Mouse (Mus musculus) midbrain, embryonic 16.5 days (tissue): ENCODE results near the gene Actl7a. TPM values are rescaled to one million over a fixed set of nuclear protein-coding genes. Genes with fewer than 3 reads are reported as not detected.

Experiments used
- ATAC-seq: fragments of 200-750 bp; cut with Nextera tagmentation; 2 replicates; pipeline ENCODE4 v1.8.0; 2017; ENCODE audit warnings: moderate TSS enrichment
- H3K27ac ChIP-seq: fragments of 300-500 bp; sonication (generic); 2 replicates; pipeline ENCODE4 v1.5.1; 2014; ENCODE audit warnings: mild to moderate bottlenecking, low read length, mixed read lengths
- H3K27me3 ChIP-seq: fragments of 300-500 bp; sonication (generic); 2 replicates; pipeline ENCODE4 v1.6.1; 2014; ENCODE audit warnings: low read depth, low read length, mixed read lengths; ENCODE audit not compliant: control insufficient read depth, insufficient read depth
- H3K36me3 ChIP-seq: fragments of 300-500 bp; sonication (generic); 2 replicates; pipeline ENCODE4 v1.6.1; 2014; ENCODE audit warnings: mild to moderate bottlenecking, low read length, moderate library complexity, mixed read lengths; ENCODE audit not compliant: control insufficient read depth, insufficient read depth
- H3K4me1 ChIP-seq: fragments of 300-500 bp; sonication (generic); 2 replicates; pipeline ENCODE4 v1.6.1; 2014; ENCODE audit warnings: mild to moderate bottlenecking, low read length, mixed read lengths; ENCODE audit not compliant: control insufficient read depth, insufficient read depth
- H3K4me2 ChIP-seq: fragments of 300-500 bp; sonication (generic); 2 replicates; pipeline ENCODE4 v1.6.1; 2014; ENCODE audit warnings: mild to moderate bottlenecking, low read length, mixed read lengths
- H3K4me3 ChIP-seq: fragments of 300-500 bp; sonication (generic); 2 replicates; pipeline ENCODE4 v1.5.1; 2014; ENCODE audit warnings: low read depth, mild to moderate bottlenecking, low read length, moderate library complexity, mixed read lengths
- H3K9ac ChIP-seq: fragments of 300-500 bp; sonication (generic); 2 replicates; pipeline ENCODE4 v1.6.1; 2014; ENCODE audit warnings: low read depth, low read length, mixed read lengths
- H3K9me3 ChIP-seq: fragments of 300-500 bp; sonication (generic); replicated peaks from 2 replicates; pipeline ENCODE4 v1.6.1; 2014; ENCODE audit warnings: mild to moderate bottlenecking, low read length, mixed read lengths; ENCODE audit not compliant: control insufficient read depth, poor library complexity, severe bottlenecking
- WGBS: fragments of 180-500 bp; shearing (Covaris S2); extraction: QIAGEN DNeasy Blood & Tissue Kit; methylation state at CpG from one replicate; pipeline ENCODE4 v1.1.7; 2014; 5-methylcytosine and 5-hydroxymethylcytosine counted together
- polyA plus RNA-seq: library from polyadenylated mRNA; unstranded; fragments of >200 nt; fragmentation: Nextera tagmentation; extraction: Ambion mirVana; gene quantifications from 2 replicates; pipeline ENCODE4 v1.2.1, GENCODE M21; 2015

The Actl7a gene
- polyA plus RNA-seq, 1 experiment from 2014 or later = not detected

DNA sequence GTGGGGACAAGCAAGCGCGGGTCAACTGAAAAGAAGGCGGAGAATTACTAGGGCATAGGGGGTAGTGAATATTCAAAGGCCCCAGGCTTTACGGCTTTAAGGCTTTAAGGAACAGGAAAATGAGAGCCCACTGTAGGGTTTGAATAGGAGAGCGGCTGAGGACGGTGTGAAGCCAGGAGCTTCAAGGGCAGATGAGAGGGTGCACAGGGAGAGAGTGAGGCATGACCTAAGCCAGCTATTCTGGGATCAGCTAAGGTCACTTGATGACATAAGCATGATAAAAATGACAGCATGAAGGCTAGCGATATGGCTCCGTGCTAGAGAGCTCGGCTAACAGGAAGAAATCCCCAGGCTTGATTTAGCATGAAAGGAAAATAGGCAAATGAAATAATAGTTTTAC lies 23.8 kb upstream of the Actl7a start:
- ATAC-seq = peak; percentile 54; the same call in 1 of the 2 replicates
- H3K4me2 ChIP-seq = no peak overlapping the region
- no peak overlapping the region for H3K9ac ChIP-seq
- no peaks in the 10 kb centered on the region for H3K27me3 ChIP-seq
- 0 out of 2 replicates have a peak, but pooled peaks cover 2% of the 10 kb centered on the region for H3K4me1 ChIP-seq
- 58% methylated on average over 9 of the region's 9 CpGs for WGBS
- H3K27ac ChIP-seq = no peak overlapping the region
- no peaks in the 10 kb centered on the region for H3K36me3 ChIP-seq
- no peak overlapping the region for H3K4me3 ChIP-seq
- no peaks in the 10 kb centered on the region for H3K9me3 ChIP-seq

DNA sequence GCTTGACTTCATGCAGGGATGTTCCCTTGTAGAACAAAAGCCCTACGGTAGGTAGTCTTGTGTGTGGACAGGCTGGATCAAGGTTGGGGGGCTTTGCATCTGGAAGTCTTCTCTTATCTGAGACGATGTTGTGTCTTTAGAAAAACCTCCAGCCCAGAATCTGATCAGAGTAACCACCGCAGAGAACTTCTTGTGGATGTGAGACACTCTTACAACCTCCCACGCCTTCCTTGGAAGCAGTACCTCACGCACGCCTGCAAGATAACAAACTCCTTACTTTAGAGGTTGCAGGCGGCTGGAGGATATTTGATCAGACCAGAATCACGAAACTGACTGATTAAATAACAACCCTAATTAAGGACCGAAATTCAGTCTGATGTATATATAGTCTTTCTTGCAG lies 22.8 kb upstream of the Actl7a start:
- WGBS = 86% methylated on average over 9 of the region's 9 CpGs
- no peak overlapping the region for H3K9ac ChIP-seq
- no peak overlapping the region for H3K4me3 ChIP-seq
- H3K9me3 ChIP-seq = no peaks in the 10 kb centered on the region
- no peak overlapping the region for H3K27ac ChIP-seq
- no peaks in the 10 kb centered on the region for H3K27me3 ChIP-seq
- 0 out of 2 replicates have a peak, but pooled peaks cover 2% of the 10 kb centered on the region for H3K4me1 ChIP-seq
- ATAC-seq = no peak
- no peak overlapping the region for H3K4me2 ChIP-seq
- H3K36me3 ChIP-seq = no peaks in the 10 kb centered on the region

DNA sequence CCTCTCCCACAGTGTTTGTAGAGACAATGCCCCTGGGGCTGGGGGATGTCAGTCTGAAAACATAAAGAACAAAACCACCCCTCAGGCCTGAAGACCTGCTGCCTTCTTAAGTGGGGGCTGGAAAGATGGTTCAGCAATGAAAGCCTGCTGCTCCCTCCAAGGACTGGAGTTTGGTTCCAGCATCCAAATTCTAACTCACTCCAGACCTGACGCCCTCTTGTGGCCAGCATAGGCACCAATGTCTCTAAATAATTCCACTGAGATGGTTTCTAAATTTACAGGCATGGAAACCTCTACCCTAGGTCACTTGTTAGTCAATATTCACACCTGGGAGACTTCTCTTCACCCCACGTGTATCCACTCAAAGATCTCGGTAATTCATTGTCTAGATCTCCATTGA lies 21.7 kb upstream of the Actl7a start:
- Histone ChIP-seq H3K27ac (no peak overlapping the region), H3K36me3 (no peaks in the 10 kb centered on the region), H3K27me3 (no peaks in the 10 kb centered on the region), H3K4me3 (no peak overlapping the region), H3K4me1 (0 out of 2 replicates have a peak, but pooled peaks cover 2% of the 10 kb centered on the region), H3K4me2 (no peak overlapping the region), H3K9me3 (no peaks in the 10 kb centered on the region), H3K9ac (no peak overlapping the region)
- 30% methylated on average over 3 of the region's 3 CpGs for WGBS
- no peak for ATAC-seq

DNA sequence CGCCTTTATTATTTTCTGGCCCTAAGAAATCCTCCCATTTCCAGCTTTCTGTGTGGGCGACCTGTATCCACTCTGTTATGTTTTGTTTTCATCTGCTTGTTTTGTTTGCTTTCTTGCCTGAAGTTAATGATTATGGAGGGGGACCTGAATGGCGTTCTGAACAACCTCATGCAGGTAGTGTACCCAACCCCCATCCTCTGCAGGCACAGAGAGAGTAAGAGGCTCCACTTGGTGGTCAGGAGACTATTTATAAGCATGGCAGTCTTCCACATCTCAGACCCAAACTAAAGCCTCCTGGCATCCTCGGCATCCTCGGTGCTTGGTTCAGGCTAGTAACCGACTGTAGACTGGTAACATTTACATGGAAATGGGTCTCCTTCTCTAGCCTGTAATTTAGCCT lies 20.9 kb upstream of the Actl7a start:
- H3K9ac ChIP-seq = no peak overlapping the region
- no peaks in the 10 kb centered on the region for H3K36me3 ChIP-seq
- H3K4me3 ChIP-seq = no peak overlapping the region
- H3K27ac ChIP-seq = no peak overlapping the region
- H3K4me2 ChIP-seq = no peak overlapping the region
- WGBS = 69% methylated on average over 6 of the region's 6 CpGs
- 0 out of 2 replicates have a peak, but pooled peaks cover 2% of the 10 kb centered on the region for H3K4me1 ChIP-seq
- 0 out of 2 replicates have a peak, but pooled peaks cover under 1% of the 10 kb centered on the region for H3K9me3 ChIP-seq
- no peak for ATAC-seq
- H3K27me3 ChIP-seq = no peaks in the 10 kb centered on the region

DNA sequence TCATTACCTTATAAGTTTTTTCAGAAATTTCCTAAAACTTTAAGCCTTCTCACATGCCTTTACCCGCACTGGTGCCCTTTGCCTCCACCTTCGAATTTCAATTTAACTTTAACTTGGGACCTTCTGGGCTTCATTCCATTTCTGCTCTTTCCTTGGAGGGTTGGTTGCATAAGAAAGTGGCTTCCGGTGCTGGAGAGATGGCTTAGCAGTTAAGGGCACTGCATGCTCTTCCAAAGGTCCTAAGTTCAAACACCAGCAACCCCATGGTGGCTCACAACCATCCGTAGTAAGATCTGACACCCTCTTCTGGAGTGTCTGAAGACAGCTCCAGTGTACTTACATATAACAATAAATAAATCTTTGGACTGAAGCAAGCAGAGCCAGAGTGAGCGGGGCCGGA lies 20.0 kb upstream of the Actl7a start:
- ATAC-seq = no peak
- 97% methylated on average over 6 of the region's 6 CpGs for WGBS
- H3K9ac ChIP-seq = no peak overlapping the region
- H3K36me3 ChIP-seq = no peaks in the 10 kb centered on the region
- H3K9me3 ChIP-seq = 0 out of 2 replicates have a peak, but pooled peaks cover 5% of the 10 kb centered on the region
- H3K4me2 ChIP-seq = no peak overlapping the region
- no peaks in the 10 kb centered on the region for H3K27me3 ChIP-seq
- H3K27ac ChIP-seq = no peak overlapping the region
- no peak overlapping the region for H3K4me3 ChIP-seq
- 0 out of 2 replicates have a peak, but pooled peaks cover 2% of the 10 kb centered on the region for H3K4me1 ChIP-seq

DNA sequence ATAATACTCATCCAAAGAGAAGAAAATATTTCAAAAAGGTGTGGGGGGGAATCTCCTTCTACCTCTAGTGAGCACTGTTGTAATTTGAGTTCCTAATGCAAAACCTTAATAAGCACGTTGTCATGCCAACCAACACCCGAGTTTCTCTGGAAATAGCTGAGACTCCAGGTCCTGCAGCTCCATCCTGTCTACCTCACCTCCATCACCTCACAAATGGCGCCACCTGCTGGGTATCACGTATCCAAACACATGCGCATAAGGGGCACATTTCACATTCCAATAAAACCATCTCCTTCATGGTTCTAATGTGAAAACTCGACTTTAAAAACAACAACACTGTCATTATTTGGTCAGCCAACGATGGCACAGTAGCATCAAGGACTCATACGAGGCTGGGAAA lies 17.4 kb upstream of the Actl7a start:
- ATAC-seq = no peak
- Histone ChIP-seq H3K4me2 (no peak overlapping the region), H3K36me3 (no peaks in the 10 kb centered on the region), H3K27me3 (no peaks in the 10 kb centered on the region), H3K4me1 (no peaks in the 10 kb centered on the region), H3K4me3 (no peak overlapping the region), H3K27ac (no peak overlapping the region), H3K9ac (no peak overlapping the region), H3K9me3 (0 out of 2 replicates have a peak, but pooled peaks cover 5% of the 10 kb centered on the region)
- WGBS = 55% methylated on average over 8 of the region's 8 CpGs

DNA sequence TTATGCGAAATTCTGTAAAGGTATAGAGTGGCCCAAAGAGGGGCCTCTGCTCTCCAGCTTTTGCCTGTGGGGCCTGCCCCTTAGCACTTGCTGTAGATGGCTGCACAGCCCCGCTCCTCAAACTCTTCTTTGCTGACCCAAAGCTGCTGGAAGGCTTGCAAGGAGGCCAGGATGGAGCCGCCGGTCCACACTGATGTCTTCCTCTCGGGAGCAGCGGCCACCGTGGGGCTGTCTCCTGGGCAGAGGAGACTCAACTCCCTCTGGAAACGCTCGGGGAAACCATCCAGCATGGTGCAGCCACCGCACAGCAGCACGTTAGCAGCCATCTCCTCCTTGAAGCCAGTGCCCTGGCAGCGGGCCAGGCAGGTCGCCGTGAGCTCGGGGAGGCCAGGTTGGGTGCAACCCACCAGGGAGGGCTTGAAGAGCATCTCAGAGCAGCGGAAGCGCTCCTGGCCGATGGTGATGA lies 3.2 kb upstream of the Actl7a start, which contains the start of gene Gm26657:
Gene Gm26657 (plus strand): TSS at position 51 of the 466 bp plus-strand sequence.
- H3K36me3 ChIP-seq = peaks cover 6% of the 10 kb centered on the region; the same call in 1 of the 2 replicates
- H3K4me2 ChIP-seq = no peak within 1 kb of the TSS
- H3K27me3 ChIP-seq = no peaks in the 10 kb centered on the region
- no peak within 1 kb of the TSS for H3K9ac ChIP-seq
- H3K4me1 ChIP-seq = no peaks in the 10 kb centered on the region
- no peak within 1 kb of the TSS for H3K27ac ChIP-seq
- WGBS = 91% methylated on average over 18 of the region's 18 CpGs
- ATAC-seq = no peak
- no peaks in the 10 kb centered on the region for H3K9me3 ChIP-seq
- no peak within 1 kb of the TSS for H3K4me3 ChIP-seq

DNA sequence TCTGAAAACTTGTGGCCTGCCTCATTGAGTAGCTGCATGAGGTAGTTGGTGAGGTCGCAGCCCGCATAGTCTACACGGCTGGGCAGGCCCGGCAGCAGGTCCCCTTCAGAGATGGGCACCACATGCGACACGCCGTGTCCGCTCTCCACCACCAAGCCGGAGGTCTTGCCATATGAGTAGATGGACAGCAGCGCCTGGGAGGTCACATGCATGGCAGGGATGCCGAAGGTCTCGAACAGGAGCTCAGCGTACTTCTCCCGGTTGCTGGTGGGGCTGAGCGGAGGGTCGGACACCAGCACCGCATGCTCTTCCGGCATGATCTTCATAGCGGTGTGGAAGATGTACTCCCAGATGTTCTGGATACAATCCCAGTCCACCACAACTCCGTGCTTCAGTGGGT lies 2.6 kb upstream of the Actl7a start:
- WGBS = over 99% methylated on average over 20 of the region's 20 CpGs
- H3K27me3 ChIP-seq = no peaks in the 10 kb centered on the region
- H3K36me3 ChIP-seq = peaks cover 6% of the 10 kb centered on the region; the same call in 1 of the 2 replicates
- H3K4me3 ChIP-seq = no peak overlapping the region
- no peak for ATAC-seq
- no peak overlapping the region for H3K4me2 ChIP-seq
- no peaks in the 10 kb centered on the region for H3K4me1 ChIP-seq
- no peak overlapping the region for H3K9ac ChIP-seq
- H3K27ac ChIP-seq = no peak overlapping the region
- no peaks in the 10 kb centered on the region for H3K9me3 ChIP-seq

DNA sequence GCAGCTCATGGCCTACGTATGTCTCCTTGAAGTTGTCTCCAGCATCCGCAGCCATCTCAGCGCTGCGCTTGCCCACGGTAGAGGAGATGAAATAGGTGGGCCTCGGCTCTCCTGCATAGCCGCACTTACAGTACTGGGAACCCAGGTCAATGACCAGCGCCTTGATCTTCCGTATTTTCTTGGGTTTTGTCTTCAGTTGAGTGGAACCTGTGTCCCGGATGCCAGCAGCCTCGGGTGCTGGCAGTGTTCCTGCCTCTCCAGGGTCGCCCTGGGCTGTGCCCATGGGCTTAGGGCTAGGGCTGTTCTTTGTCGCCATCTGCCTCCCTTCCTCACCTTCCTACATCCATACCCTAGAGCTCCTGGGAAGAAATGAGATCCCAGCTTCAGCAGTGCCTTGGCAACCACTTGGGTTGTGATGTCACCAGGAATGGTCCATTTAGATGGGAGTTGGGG lies 2.1 kb upstream of the Actl7a start, which contains the start of gene Actl7b:
Gene Actl7b (minus strand): TSS at position 403 of the 453 bp plus-strand sequence.
- 96% methylated on average over 13 of the region's 13 CpGs for WGBS
- Histone ChIP-seq H3K4me2 (no peak within 1 kb of the TSS), H3K27ac (no peak within 1 kb of the TSS), H3K4me1 (no peaks in the 10 kb centered on the region), H3K9me3 (no peaks in the 10 kb centered on the region), H3K27me3 (no peaks in the 10 kb centered on the region), H3K4me3 (no peak within 1 kb of the TSS), H3K36me3 (peaks cover 6% of the 10 kb centered on the region; the same call in 1 of the 2 replicates), H3K9ac (no peak within 1 kb of the TSS)
- ATAC-seq = no peak
